Mouse (Mus musculus): Measurements from ENCODE around the gene Ptprb. TPM values are rescaled to one million over a fixed set of nuclear protein-coding genes. Genes with fewer than 3 reads are reported as not detected.

Gene Ptprb
- total RNA-seq, 4 experiments from 2014 or later, result 17.3 to 18.3 (median 17.9) TPM

- DNase-seq (ENCODE audit: low spot score in 2 of 2), result no peak
Measured at GRCm38 (mm10) chr10:116418121-116418726, 142.9 kb downstream of the Ptprb start.

DNA sequence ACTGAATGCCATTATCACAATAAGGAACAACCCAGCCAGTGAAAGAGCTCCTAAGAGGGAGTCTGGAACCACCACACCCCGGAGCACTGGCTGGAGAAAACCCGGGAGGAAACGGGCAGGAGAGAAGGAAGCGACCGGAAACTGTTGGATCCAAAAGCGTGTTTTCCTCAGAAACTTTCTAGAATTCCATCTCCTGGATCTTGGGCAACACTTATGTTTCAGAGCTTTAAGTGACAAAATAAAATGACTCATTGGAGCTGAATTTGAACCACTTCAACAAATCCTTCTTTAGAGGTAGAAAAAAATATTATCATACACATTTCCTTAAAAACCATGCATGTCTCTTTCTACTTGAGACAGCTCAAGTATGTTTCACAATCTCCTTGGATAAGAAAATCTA is 145.7 kb downstream of the Ptprb start:
- no peak for DNase-seq (ENCODE audit: low spot score in 2 of 2)

DNA sequence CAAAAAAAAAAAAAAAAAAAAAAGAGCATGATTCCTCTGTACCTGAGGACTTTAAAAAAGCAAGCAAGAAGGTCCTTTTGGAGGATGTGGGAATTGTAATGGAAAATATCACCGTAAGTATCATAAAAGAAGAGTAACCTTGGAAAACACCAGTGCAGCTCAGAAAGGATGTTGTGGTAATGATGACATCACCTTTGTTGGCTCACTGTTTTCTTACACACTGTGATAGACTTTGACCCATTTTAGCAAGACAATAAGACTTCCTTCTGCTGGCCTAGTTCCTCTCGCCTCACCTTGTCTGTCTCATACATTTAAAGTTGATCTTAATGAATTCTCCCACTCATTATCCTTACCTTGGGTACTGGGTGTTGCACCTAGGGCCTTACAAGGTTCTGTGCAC is 147.2 kb downstream of the Ptprb start:
- no peak for DNase-seq (ENCODE audit: low spot score in 2 of 2)

GRCm38 (mm10) chr10:116424921-116425320 is 149.6 kb downstream of the Ptprb start:
- DNase-seq (ENCODE audit: low spot score in 2 of 2), result no peak

GRCm38 (mm10) chr10:116426176-116426575 is 150.9 kb downstream of the Ptprb start:
- no peak for DNase-seq (ENCODE audit: low spot score in 2 of 2)

DNA sequence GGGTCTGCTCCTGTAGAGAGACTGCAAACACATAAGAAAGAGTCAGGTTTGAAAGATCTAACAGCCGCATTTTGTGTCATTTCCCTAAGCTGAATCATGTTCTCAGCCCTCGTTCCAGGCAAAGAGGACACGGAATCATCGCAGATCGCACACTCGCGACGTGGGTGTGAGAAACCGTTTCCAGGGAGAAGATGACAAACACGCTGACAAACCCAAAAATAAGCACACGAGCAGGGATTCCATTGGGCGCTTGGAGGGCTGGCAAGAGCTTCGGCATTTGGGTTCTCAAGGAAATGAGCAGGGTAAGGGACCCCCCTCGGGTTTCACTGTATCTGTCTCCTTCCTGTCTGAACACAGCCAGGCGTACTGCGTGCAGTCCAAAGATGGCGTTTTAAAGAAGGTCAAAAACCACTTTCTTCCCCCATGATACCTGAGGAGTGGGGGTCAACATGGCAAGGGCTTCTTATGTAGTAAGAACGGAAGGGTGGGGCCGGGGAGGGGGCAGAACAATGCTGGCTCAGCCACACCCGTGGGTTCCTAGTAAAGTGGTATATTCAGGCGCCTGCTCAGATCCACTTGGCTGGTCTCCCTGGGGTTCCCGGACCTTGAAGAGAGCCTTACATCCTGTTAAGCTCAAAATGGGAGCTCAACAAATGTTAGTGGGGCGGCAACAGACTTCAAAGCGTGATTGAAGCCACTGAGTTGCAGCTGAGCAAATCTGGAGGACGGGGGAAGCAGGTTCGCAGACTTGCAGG is 152.9 kb downstream of the Ptprb start:
- DNase-seq (ENCODE audit: low spot score in 2 of 2), result peak; percentile 70 to 77

- DNase-seq (ENCODE audit: low spot score in 2 of 2), result no peak
Measured at GRCm38 (mm10) chr10:116432421-116432820, 157.1 kb downstream of the Ptprb start.

- no peak for DNase-seq (ENCODE audit: low spot score in 2 of 2)
Measured at GRCm38 (mm10) chr10:116435455-116435854, 160.1 kb downstream of the Ptprb start.

Other genes with a start within 250 kb of the Ptprb start
- not detected for gene 4933416C03Rik, start 161.6 kb upstream of the Ptprb start, total RNA-seq (2022)
- 10 to 100 TPM; 60.0 to 68.5 (median 66.1) TPM for gene Kcnmb4, start 198.4 kb downstream of the Ptprb start, total RNA-seq (2022)